22 mouse cellular contexts compared by ENCODE assay signal in genomic region chr5:118039241-118039668, GRCm38 (mm10). TPM values are rescaled to one million over a fixed set of nuclear protein-coding genes. Genes with fewer than 3 reads are reported as not detected.
DNase-seq lines count a peak whose midpoint lies in the region; ATAC-seq lines count a peak whose summit lies in the region.
"Had no signal": no experiment of that assay in that cellular context is flagged by ENCODE, and none has a peak within 500 bp of the region (broad histone marks: within the 10 kb centered on the region; RNA-seq: fewer than 3 reads in every experiment).

No protein-coding gene starts in this region.

- ATAC-seq in forebrain, embryonic 13.5 days: no peak
- ATAC-seq in forebrain, embryonic 12.5 days (ENCODE audit: low FRiP score): no peak
- ATAC-seq in forebrain, embryonic 15.5 days (replicated peaks): no peak
- no peak for ATAC-seq in granulocyte monocyte progenitor cell, adult 5-6 weeks (replicated peaks; ENCODE audit: poor library complexity, severe bottlenecking)
- ATAC-seq: activated CD4-positive, CD25-positive, alpha-beta regulatory T cell, adult 4 months; Patski had no signal

- 22% methylated on average over 12 of the region's 12 CpGs for WGBS in forebrain, embryonic 13.5 days
- 25% methylated on average over 12 of the region's 12 CpGs for WGBS in forebrain, embryonic 12.5 days
- 15% methylated on average over 12 of the region's 12 CpGs for WGBS in forebrain, embryonic 15.5 days

- peak; percentile 45 for DNase-seq in right cerebral cortex, adult 18-20 months
- DNase-seq in right cerebral cortex, postnatal 36 days (ENCODE audit: low spot score in 2 of 2): no peak
- no peak for DNase-seq in kidney, postnatal 25 days
- no peak for DNase-seq in thymus, postnatal 25 days
- DNase-seq: adrenal gland, postnatal 14 days; heart, postnatal 10 days; kidney, adult 11 months; lung, postnatal 14 days had no signal

- no peaks in the 10 kb centered on the region for H3K27me3 ChIP-seq in forebrain, embryonic 13.5 days
- 0 out of 2 replicates have a peak, but pooled peaks cover 3% of the 10 kb centered on the region for H3K27me3 ChIP-seq in forebrain, embryonic 12.5 days
- no peaks in the 10 kb centered on the region for H3K27me3 ChIP-seq in forebrain, embryonic 15.5 days
- H3K27me3 ChIP-seq: embryonic facial prominence, embryonic 12.5 days; hindbrain, embryonic 15.5 days; megakaryocyte, embryonic 14.5 days; neural tube, embryonic 15.5 days; Patski had no signal

- no peak overlapping the region for H3K4me2 ChIP-seq in forebrain, embryonic 13.5 days
- H3K4me2 ChIP-seq in forebrain, embryonic 12.5 days: no peak overlapping the region
- no peak overlapping the region for H3K4me2 ChIP-seq in forebrain, embryonic 15.5 days (replicated peaks)
- H3K4me2 ChIP-seq: embryonic facial prominence, embryonic 12.5 days; hindbrain, embryonic 15.5 days; neural tube, embryonic 15.5 days had no signal

- no peak overlapping the region for H3K9ac ChIP-seq in forebrain, embryonic 13.5 days
- no peak overlapping the region for H3K9ac ChIP-seq in forebrain, embryonic 12.5 days
- no peak overlapping the region; the same call in 1 of the 2 replicates for H3K9ac ChIP-seq in forebrain, embryonic 15.5 days (replicated peaks)
- H3K9ac ChIP-seq: embryonic facial prominence, embryonic 12.5 days; hindbrain, embryonic 15.5 days; liver, embryonic 14.5 days; neural tube, embryonic 15.5 days had no signal

- peak overlapping the region; percentile 20; the same call in 1 of the 2 replicates for H3K27ac ChIP-seq in forebrain, embryonic 13.5 days
- no peak overlapping the region for H3K27ac ChIP-seq in forebrain, embryonic 12.5 days
- H3K27ac ChIP-seq in forebrain, embryonic 15.5 days (replicated peaks): peak overlapping the region; percentile 57
- H3K27ac ChIP-seq: embryonic facial prominence, embryonic 12.5 days; hindbrain, embryonic 15.5 days; kidney, postnatal 0 days; layer of hippocampus, adult 2 months; liver, embryonic 14.5 days; neural tube, embryonic 15.5 days had no signal

- H3K4me3 ChIP-seq in forebrain, embryonic 13.5 days: no peak overlapping the region
- no peak overlapping the region for H3K4me3 ChIP-seq in forebrain, embryonic 12.5 days (replicated peaks)
- no peak overlapping the region for H3K4me3 ChIP-seq in forebrain, embryonic 15.5 days
- H3K4me3 ChIP-seq: embryonic facial prominence, embryonic 12.5 days; hindbrain, embryonic 15.5 days; layer of hippocampus, adult 2 months; myocyte; neural tube, embryonic 15.5 days had no signal

- no peaks in the 10 kb centered on the region for H3K36me3 ChIP-seq in forebrain, embryonic 13.5 days (ENCODE audit: poor library complexity, severe bottlenecking)
- no peaks in the 10 kb centered on the region for H3K36me3 ChIP-seq in forebrain, embryonic 12.5 days (replicated peaks)
- H3K36me3 ChIP-seq in forebrain, embryonic 15.5 days: no peaks in the 10 kb centered on the region
- H3K36me3 ChIP-seq: embryonic facial prominence, embryonic 12.5 days; hindbrain, embryonic 15.5 days; neural tube, embryonic 15.5 days had no signal

- H3K4me1 ChIP-seq in forebrain, embryonic 13.5 days: peaks cover 28% of the 10 kb centered on the region
- H3K4me1 ChIP-seq in forebrain, embryonic 12.5 days: peaks cover 27% of the 10 kb centered on the region
- peaks cover 27% of the 10 kb centered on the region for H3K4me1 ChIP-seq in forebrain, embryonic 15.5 days

- 0 out of 2 replicates have a peak, but pooled peaks cover 7% of the 10 kb centered on the region for H3K9me3 ChIP-seq in forebrain, embryonic 13.5 days (replicated peaks)
- 0 out of 2 replicates have a peak, but pooled peaks cover 8% of the 10 kb centered on the region for H3K9me3 ChIP-seq in forebrain, embryonic 12.5 days
- H3K9me3 ChIP-seq in forebrain, embryonic 15.5 days: no peaks in the 10 kb centered on the region
- H3K9me3 ChIP-seq: embryonic facial prominence, embryonic 12.5 days; hindbrain, embryonic 15.5 days; megakaryocyte, embryonic 14.5 days; neural tube, embryonic 15.5 days had no signal

RNA-seq across cellular contexts. Expression of gene Tesc, which starts 11.7 kb away (rescaled TPM):
- polyA plus RNA-seq in forebrain, embryonic 13.5 days (2015; fragmentation: Nextera tagmentation; extraction: Ambion mirVana): 4.5 and 5.2 TPM in 2 replicates
- 4.7 and 6.3 TPM in 2 replicates for polyA plus RNA-seq in forebrain, embryonic 12.5 days (2016; fragmentation: Nextera tagmentation; extraction: Ambion mirVana)
- 9.9 and 10.6 TPM in 2 replicates for polyA plus RNA-seq in forebrain, embryonic 15.5 days (2015; fragmentation: Nextera tagmentation; extraction: Ambion mirVana)
- 8.5 TPM in 1 of 2 replicates, not detected in the other for total RNA-seq in granulocyte monocyte progenitor cell, adult 5-6 weeks (2014; fragmentation: Nextera tagmentation)
- 0.56 and 0.82 TPM in 2 replicates for total RNA-seq in granulocyte monocyte progenitor cell, adult 5-6 weeks (2017)
